Mouse (Mus musculus): ENCODE data around the gene Galnt9. TPM values are rescaled to one million over a fixed set of nuclear protein-coding genes. Genes with fewer than 3 reads are reported as not detected.
A peak's percentile ranks its signal among the peaks of the same experiment; 100 is the strongest.

Galnt9 gene
- polyA plus RNA-seq, 1 experiment: 0.02 TPM

GRCm38 (mm10) chr5:110611435-110612158 is 67.4 kb downstream of the Galnt9 start:
- Histone ChIP-seq H3K79me3 (ENCODE audit: low read depth) (no peaks in the 10 kb centered on the region), H3K79me2 (ENCODE audit: control insufficient read depth, insufficient read depth) (no peaks in the 10 kb centered on the region), H3K4me3 (ENCODE audit: insufficient read depth, poor library complexity, severe bottlenecking) (no peak overlapping the region), H3K27me3 (ENCODE audit: control insufficient read depth, insufficient read depth, insufficient read length) (peaks cover 3% of the 10 kb centered on the region), H3ac (ENCODE audit: control insufficient read depth, insufficient read length, low read depth) (no peak overlapping the region), H3K36me3 (ENCODE audit: control insufficient read depth, insufficient read depth) (no peaks in the 10 kb centered on the region)
- TF ChIP-seq MYOD1 (IDR thresholded peaks at IDR 0.05; ENCODE audit: control insufficient read depth, insufficient read length, low read depth): peak; percentile 14
- no peak for TF ChIP-seq MAX (IDR thresholded peaks at IDR 0.05)

GRCm38 (mm10) chr5:110619226-110619625 is 75.1 kb downstream of the Galnt9 start:
- Histone ChIP-seq H3K4me3 (ENCODE audit: insufficient read depth, poor library complexity, severe bottlenecking) (no peak overlapping the region), H3K27me3 (ENCODE audit: control insufficient read depth, insufficient read depth, insufficient read length) (peaks cover 21% of the 10 kb centered on the region), H3K36me3 (ENCODE audit: control insufficient read depth, insufficient read depth) (no peaks in the 10 kb centered on the region), H3K79me2 (ENCODE audit: control insufficient read depth, insufficient read depth) (no peaks in the 10 kb centered on the region), H3K79me3 (ENCODE audit: low read depth) (no peaks in the 10 kb centered on the region), H3ac (ENCODE audit: control insufficient read depth, insufficient read length, low read depth) (no peak overlapping the region)
- TF ChIP-seq MYOG (IDR thresholded peaks at IDR 0.05; ENCODE audit: control insufficient read depth, extremely low read depth, insufficient read length): no peak
- no peak for TF ChIP-seq CTCF (IDR thresholded peaks at IDR 0.05; ENCODE audit: control insufficient read depth, insufficient read depth, insufficient read length)
- TF ChIP-seq MYOD1 (IDR thresholded peaks at IDR 0.05; ENCODE audit: control insufficient read depth, insufficient read length, low read depth): no peak
- TF ChIP-seq USF1 (IDR thresholded peaks at IDR 0.05; ENCODE audit: low read depth): no peak
- no peak for TF ChIP-seq FOSL1 (IDR thresholded peaks at IDR 0.05; ENCODE audit: insufficient read depth, low read length, poor library complexity, severe bottlenecking)
- no peak for TF ChIP-seq CEBPB (IDR thresholded peaks at IDR 0.05; ENCODE audit: low read depth)
- no peak for TF ChIP-seq MAX (IDR thresholded peaks at IDR 0.05)

DNA sequence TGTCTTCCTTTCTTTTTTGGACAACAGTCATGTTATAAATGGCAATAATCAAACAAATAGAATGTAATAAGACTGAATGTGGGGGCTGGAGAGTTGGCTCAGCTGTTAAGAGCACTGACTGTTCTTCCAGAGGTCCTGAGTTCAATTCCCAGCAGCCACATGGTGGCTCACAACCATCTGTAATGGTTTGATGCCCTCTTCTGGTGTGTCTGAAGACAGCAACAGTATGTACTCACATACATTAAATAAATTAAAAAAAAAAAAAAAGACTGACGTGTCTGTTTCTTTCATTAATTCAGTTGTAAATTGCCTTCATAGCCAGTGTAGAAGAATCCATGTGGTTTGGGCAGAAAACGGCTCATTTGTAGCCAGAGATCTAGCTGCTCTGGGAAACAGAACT is 80.2 kb downstream of the Galnt9 start:
- no peak overlapping the region for H3K4me3 ChIP-seq (ENCODE audit: insufficient read depth, poor library complexity, severe bottlenecking)
- H3K27me3 ChIP-seq (ENCODE audit: control insufficient read depth, insufficient read depth, insufficient read length): peaks cover 23% of the 10 kb centered on the region
- H3ac ChIP-seq (ENCODE audit: control insufficient read depth, insufficient read length, low read depth): no peak overlapping the region
- no peaks in the 10 kb centered on the region for H3K79me2 ChIP-seq (ENCODE audit: control insufficient read depth, insufficient read depth)
- H3K79me3 ChIP-seq (ENCODE audit: low read depth): no peaks in the 10 kb centered on the region
- H3K36me3 ChIP-seq (ENCODE audit: control insufficient read depth, insufficient read depth): no peaks in the 10 kb centered on the region
- no peak for TF ChIP-seq MAX (IDR thresholded peaks at IDR 0.05)
- no peak for TF ChIP-seq CEBPB (IDR thresholded peaks at IDR 0.05; ENCODE audit: low read depth)
- no peak for TF ChIP-seq MYOG (IDR thresholded peaks at IDR 0.05; ENCODE audit: control insufficient read depth, extremely low read depth, insufficient read length)
- TF ChIP-seq USF1 (IDR thresholded peaks at IDR 0.05; ENCODE audit: low read depth): no peak
- no peak for TF ChIP-seq MYOD1 (IDR thresholded peaks at IDR 0.05; ENCODE audit: control insufficient read depth, insufficient read length, low read depth)
- TF ChIP-seq FOSL1 (IDR thresholded peaks at IDR 0.05; ENCODE audit: insufficient read depth, low read length, poor library complexity, severe bottlenecking): no peak

DNA sequence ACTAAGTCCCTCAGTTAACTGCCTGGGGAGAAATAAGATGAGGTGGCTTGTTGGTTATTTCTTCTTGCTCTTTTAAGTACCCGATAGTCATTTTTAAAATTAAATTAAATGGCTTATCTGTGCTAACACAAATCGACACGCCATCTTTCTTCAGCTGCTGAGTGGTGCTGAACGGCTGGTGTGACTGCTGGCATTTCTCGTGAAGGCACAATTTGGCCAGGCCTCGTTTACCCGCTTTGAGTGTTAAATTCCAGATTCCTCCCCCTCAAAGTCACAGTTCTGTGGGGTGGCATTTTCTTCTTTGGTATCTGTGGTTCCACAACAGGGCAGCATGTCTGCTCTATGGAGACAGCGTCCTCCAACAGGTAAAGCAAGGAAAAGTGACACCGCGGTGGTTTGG is 83.2 kb downstream of the Galnt9 start:
- Histone ChIP-seq H3K36me3 (ENCODE audit: control insufficient read depth, insufficient read depth) (no peaks in the 10 kb centered on the region), H3K79me2 (ENCODE audit: control insufficient read depth, insufficient read depth) (no peaks in the 10 kb centered on the region), H3K27me3 (ENCODE audit: control insufficient read depth, insufficient read depth, insufficient read length) (peaks cover 10% of the 10 kb centered on the region), H3K79me3 (ENCODE audit: low read depth) (no peaks in the 10 kb centered on the region), H3ac (ENCODE audit: control insufficient read depth, insufficient read length, low read depth) (no peak overlapping the region), H3K4me3 (ENCODE audit: insufficient read depth, poor library complexity, severe bottlenecking) (no peak overlapping the region)
- TF ChIP-seq CEBPB (IDR thresholded peaks at IDR 0.05; ENCODE audit: low read depth) (no peak), USF1 (IDR thresholded peaks at IDR 0.05; ENCODE audit: low read depth) (no peak), CTCF (IDR thresholded peaks at IDR 0.05; ENCODE audit: control insufficient read depth, insufficient read depth, insufficient read length) (no peak), MYOG (IDR thresholded peaks at IDR 0.05; ENCODE audit: control insufficient read depth, extremely low read depth, insufficient read length) (no peak), MYOD1 (IDR thresholded peaks at IDR 0.05; ENCODE audit: control insufficient read depth, insufficient read length, low read depth) (no peak), FOSL1 (IDR thresholded peaks at IDR 0.05; ENCODE audit: insufficient read depth, low read length, poor library complexity, severe bottlenecking) (no peak), MAX (IDR thresholded peaks at IDR 0.05) (no peak)

DNA sequence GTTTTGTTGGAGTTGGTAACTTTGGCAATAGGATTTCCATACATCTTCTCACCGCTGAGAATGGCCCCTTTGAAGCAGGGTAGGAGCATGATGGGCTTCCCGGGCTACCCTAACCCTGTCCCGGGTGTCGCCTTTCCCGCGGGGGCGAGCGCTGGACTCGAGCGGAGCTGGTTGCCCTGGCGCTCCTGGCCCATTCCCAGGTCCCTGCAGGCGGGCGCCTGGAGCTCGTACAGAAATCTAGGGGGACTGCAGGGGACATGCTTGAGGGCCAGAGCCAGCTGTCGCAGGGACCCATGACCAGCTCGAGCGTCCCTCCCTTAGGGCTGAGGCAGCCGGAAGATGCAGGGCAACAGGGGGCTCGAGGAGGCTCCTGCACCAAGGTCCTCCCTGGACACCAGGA is 84.0 kb downstream of the Galnt9 start:
- Histone ChIP-seq H3K27me3 (ENCODE audit: control insufficient read depth, insufficient read depth, insufficient read length) (peaks cover 10% of the 10 kb centered on the region), H3K79me3 (ENCODE audit: low read depth) (no peaks in the 10 kb centered on the region), H3ac (ENCODE audit: control insufficient read depth, insufficient read length, low read depth) (no peak overlapping the region), H3K4me3 (ENCODE audit: insufficient read depth, poor library complexity, severe bottlenecking) (no peak overlapping the region), H3K79me2 (ENCODE audit: control insufficient read depth, insufficient read depth) (no peaks in the 10 kb centered on the region), H3K36me3 (ENCODE audit: control insufficient read depth, insufficient read depth) (no peaks in the 10 kb centered on the region)
- TF ChIP-seq USF1 (IDR thresholded peaks at IDR 0.05; ENCODE audit: low read depth): no peak
- no peak for TF ChIP-seq MAX (IDR thresholded peaks at IDR 0.05)
- TF ChIP-seq MYOD1 (IDR thresholded peaks at IDR 0.05; ENCODE audit: control insufficient read depth, insufficient read length, low read depth): no peak
- TF ChIP-seq CEBPB (IDR thresholded peaks at IDR 0.05; ENCODE audit: low read depth): no peak
- TF ChIP-seq CTCF (IDR thresholded peaks at IDR 0.05; ENCODE audit: control insufficient read depth, insufficient read depth, insufficient read length): no peak
- no peak for TF ChIP-seq FOSL1 (IDR thresholded peaks at IDR 0.05; ENCODE audit: insufficient read depth, low read length, poor library complexity, severe bottlenecking)

DNA sequence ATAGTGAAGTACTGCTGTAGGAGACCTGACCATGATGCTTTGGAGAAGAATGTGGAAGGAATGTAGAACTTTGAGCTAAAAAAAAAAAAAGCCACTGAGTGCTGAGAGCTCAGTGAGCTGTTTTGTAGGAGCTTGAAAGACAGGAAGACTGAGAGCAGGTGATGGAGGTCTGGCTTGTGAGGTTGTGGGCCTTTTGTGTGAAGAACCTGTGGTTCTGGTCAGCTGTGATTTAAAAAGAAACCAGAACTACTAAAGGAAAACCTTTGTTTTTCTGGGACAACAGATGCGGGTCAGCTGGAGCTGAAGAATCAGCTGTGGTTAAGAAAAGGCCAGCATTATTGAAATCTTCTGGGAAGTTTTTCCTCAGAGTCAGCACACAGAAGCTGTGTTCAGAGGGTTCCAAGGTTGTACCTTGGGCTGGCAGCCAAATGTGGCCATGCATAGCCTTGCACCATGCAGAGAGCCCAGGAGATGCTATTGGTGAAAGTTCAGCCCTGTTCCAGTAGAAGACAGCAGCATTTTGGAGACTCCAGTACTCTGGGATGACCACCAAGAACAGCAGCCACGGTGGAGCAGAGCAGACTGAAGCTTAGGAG is 85.5 kb downstream of the Galnt9 start:
- Histone ChIP-seq H3K27me3 (ENCODE audit: control insufficient read depth, insufficient read depth, insufficient read length) (peaks cover 10% of the 10 kb centered on the region), H3K4me3 (ENCODE audit: insufficient read depth, poor library complexity, severe bottlenecking) (no peak overlapping the region)
- TF ChIP-seq FOSL1 (IDR thresholded peaks at IDR 0.05; ENCODE audit: insufficient read depth, low read length, poor library complexity, severe bottlenecking) (no peak), CTCF (IDR thresholded peaks at IDR 0.05; ENCODE audit: control insufficient read depth, insufficient read depth, insufficient read length) (no peak), USF1 (IDR thresholded peaks at IDR 0.05; ENCODE audit: low read depth) (no peak), MYOD1 (IDR thresholded peaks at IDR 0.05; ENCODE audit: control insufficient read depth, insufficient read length, low read depth) (no peak), MAX (IDR thresholded peaks at IDR 0.05) (no peak), CEBPB (IDR thresholded peaks at IDR 0.05; ENCODE audit: low read depth) (no peak), MYOG (IDR thresholded peaks at IDR 0.05; ENCODE audit: control insufficient read depth, extremely low read depth, insufficient read length) (no peak)

More for the DNA sequence above, 85.5 kb downstream of the Galnt9 start:
- H3ac ChIP-seq (ENCODE audit: control insufficient read depth, insufficient read length, low read depth): no peak overlapping the region
- no peaks in the 10 kb centered on the region for H3K36me3 ChIP-seq (ENCODE audit: control insufficient read depth, insufficient read depth)
- no peaks in the 10 kb centered on the region for H3K79me2 ChIP-seq (ENCODE audit: control insufficient read depth, insufficient read depth)
- no peaks in the 10 kb centered on the region for H3K79me3 ChIP-seq (ENCODE audit: low read depth)
